Mouse (Mus musculus): Measurements from ENCODE around the gene Mamstr.
A peak's percentile ranks its signal among the peaks of the same experiment; 100 is the strongest.

The Mamstr gene

DNA sequence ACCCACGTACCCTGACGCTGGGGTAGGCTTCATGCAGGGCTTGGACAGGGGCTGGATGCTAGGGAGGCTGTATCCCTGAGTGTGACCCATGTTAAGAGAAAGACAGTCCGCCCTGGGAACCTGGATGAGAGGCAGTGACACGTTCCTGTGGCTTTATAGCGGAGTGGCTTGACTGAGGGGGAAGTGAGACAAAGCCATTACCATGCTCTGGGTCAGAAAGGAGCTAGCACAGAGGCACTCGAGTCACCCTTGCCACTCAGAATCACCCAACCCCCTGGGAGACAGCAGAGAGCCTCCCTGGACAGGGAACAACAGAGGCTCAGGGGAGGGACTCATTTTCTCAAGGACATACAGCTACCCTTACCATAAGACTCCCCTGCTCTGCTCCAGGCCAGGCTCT is 49.3 kb downstream of the Mamstr start:
- DNase-seq (ENCODE audit: inconsistent age in 2 of 2, low spot score in 1 of 2): no peak

DNA sequence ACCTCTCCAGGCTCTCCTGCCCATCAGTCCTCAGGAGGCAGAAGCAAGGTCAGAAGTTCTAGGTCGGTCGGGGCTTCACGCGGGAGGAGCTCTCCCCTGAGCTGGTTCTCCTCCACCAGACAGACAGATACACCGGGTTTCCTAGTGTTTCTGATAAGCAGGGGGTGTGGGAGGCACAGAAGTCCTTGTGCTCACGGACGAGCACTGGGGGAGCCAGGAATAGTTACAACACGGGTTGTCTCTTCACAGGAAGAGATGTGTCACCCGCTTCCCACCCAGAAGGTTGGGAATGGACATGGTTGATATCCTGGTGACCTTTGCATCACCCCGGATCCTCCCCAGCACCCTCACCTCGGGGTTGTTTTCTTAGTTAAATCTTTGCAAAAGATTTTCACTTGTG is 50.0 kb downstream of the Mamstr start:
- DNase-seq (ENCODE audit: inconsistent age in 2 of 2, low spot score in 1 of 2): peak in 1 of 2 experiments; percentile 62

DNA sequence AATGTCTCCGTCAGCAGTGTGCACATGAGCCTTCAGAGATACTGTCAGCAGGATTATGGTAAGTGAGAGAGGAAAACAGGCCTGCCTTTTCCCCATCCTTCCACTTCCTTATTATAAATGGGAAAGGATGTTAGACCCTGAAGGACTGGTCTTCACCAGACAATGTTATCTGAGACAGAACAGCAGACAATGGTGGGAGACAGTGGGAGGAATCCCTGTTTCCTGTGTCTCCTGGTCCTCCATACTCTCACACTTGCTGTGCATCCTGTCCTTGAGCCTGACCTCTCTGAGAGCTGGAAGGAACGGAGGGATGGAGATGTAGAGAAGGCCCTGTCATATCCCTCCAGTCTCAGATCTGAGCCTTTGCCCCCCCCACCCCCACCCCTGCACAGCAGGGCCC is 52.6 kb downstream of the Mamstr start:
- DNase-seq (ENCODE audit: inconsistent age in 2 of 2, low spot score in 1 of 2): no peak

DNA sequence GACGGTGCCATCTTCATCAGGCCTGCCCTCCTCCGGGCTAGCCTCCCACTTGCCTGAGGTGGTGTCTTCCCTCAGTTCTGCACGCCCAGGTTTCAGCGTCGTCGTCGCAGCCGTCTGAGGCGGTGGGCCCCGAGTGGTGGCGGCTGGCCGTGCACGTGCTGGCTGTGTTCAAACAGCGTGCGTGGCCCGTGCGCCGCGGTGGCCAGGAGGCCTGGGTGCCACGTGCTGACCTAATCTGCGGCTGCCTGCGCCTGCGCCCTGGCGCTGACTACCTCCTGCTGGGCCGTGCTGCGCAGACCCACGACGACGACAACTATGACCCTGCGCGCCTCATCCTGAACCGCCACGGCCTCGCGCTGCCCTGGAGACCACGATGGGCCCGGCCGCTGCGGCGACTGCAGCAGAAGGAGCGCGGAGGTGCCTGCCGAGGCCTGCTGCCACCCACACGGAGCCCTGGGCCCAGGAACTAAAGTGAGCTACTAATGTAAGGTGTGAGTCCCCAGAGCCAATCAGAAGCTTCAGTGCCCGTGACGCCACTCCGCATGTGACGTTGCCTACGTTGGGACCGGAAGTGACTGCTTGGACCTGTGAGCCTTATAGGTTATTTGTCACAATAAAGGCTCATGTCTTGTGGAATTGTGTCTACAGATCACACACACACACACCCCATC is 54.3 kb downstream of the Mamstr start, which contains the start of gene Sec1:
Gene Sec1 (minus strand): TSS at position 482 of the 671 bp plus-strand sequence.
- DNase-seq (ENCODE audit: inconsistent age in 2 of 2, low spot score in 1 of 2): peak in 1 of 2 experiments; percentile 18

DNA sequence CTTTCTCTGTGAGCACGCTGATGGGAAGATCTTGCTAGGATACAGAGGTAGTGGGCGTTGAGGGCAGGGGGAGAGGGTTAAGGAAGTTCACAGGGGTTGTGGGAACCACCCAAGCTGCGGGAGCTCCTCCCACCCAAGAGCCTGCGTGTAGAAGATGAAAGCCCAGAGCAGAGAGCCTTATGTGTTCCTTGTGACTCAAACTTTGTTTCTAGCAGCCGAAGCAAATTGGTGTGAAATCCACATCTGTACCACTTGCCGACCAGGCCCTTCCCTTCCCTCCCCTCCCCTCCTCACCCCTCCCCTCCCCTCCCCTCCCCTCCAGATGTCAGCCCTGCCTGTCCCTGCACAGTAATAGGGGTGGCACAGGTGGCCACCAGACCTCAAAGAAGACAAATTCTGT is 55.3 kb downstream of the Mamstr start:
- no peak for DNase-seq (ENCODE audit: inconsistent age in 2 of 2, low spot score in 1 of 2)
